Mouse (Mus musculus) ES-E14 (cell line): Measurements from ENCODE around the gene Prr7. TPM values are rescaled to one million over a fixed set of nuclear protein-coding genes. Genes with fewer than 3 reads are reported as not detected.

ENCODE experiments used
- DNase-seq: peaks from one replicate; pipeline ENCODE4 v3.0.0-alpha.2; 2013; ENCODE audit warnings: low read depth, low spot score
- H3K27ac ChIP-seq: 2 replicates; pipeline ENCODE4 v1.5.1; 2012; ENCODE audit warnings: low read depth, mild to moderate bottlenecking, low read length, moderate library complexity, mixed read lengths; ENCODE audit not compliant: poor library complexity, insufficient read depth, severe bottlenecking
- H3K36me3 ChIP-seq: 2 replicates; pipeline ENCODE4 v1.6.1; 2012; ENCODE audit warnings: mild to moderate bottlenecking, low read length, moderate library complexity, mixed read lengths; ENCODE audit not compliant: control insufficient read depth, poor library complexity, insufficient read depth, severe bottlenecking
- H3K4me1 ChIP-seq, 2 experiments: fragments of 150-350 bp in 1 of 2; sonication (generic) in 1 of 2; 2 replicates each; pipeline ENCODE4 v1.6.1; 2012; ENCODE audit warnings: low read length in 2 of 2, mild to moderate bottlenecking in 1 of 2, mixed read lengths in 1 of 2; ENCODE audit not compliant: control insufficient read depth in 2 of 2, insufficient read depth in 2 of 2, poor library complexity in 1 of 2
- H3K4me3 ChIP-seq, 2 experiments: fragments of 150-350 bp in 1 of 2; sonication (generic) in 1 of 2; 2 replicates each; pipeline ENCODE4 v1.5.1; 2012; ENCODE audit warnings: low read length in 2 of 2, low read depth in 1 of 2, mild to moderate bottlenecking in 1 of 2, mixed read lengths in 1 of 2; ENCODE audit not compliant: insufficient read depth in 1 of 2, poor library complexity in 1 of 2, severe bottlenecking in 1 of 2
- H3K9ac ChIP-seq: 2 replicates; pipeline ENCODE4 v1.6.1; 2012; ENCODE audit warnings: low read depth, mild to moderate bottlenecking, low read length, mixed read lengths; ENCODE audit not compliant: poor library complexity, insufficient read depth, severe bottlenecking
- H3K9me3 ChIP-seq: fragments of 150-350 bp; sonication (generic); 2 replicates; pipeline ENCODE4 v1.6.1; 2012; ENCODE audit warnings: low read depth, mild to moderate bottlenecking, low read length; ENCODE audit not compliant: control insufficient read depth, insufficient read depth
- CHD2 ChIP-seq: IDR thresholded peaks from 2 replicates; pipeline ENCODE4 v1.6.1; 2014; ENCODE audit warnings: mild to moderate bottlenecking, low read depth, low read length, inconsistent platforms
- HCFC1 ChIP-seq: IDR thresholded peaks from 2 replicates; pipeline ENCODE4 v1.6.1; 2012; ENCODE audit warnings: low read length, inconsistent platforms, borderline replicate concordance; ENCODE audit not compliant: insufficient read depth
- MAFK ChIP-seq: IDR thresholded peaks from 2 replicates; pipeline ENCODE4 v1.6.1; 2014; ENCODE audit warnings: mild to moderate bottlenecking, low read depth, low read length, inconsistent platforms; ENCODE audit not compliant: insufficient read depth
- ZC3H11A ChIP-seq: IDR thresholded peaks from 2 replicates; pipeline ENCODE4 v1.6.1; 2012; ENCODE audit warnings: low read depth, mild to moderate bottlenecking, inconsistent platforms, low read length, borderline replicate concordance
- ZNF384 ChIP-seq: IDR thresholded peaks from 2 replicates; pipeline ENCODE4 v1.6.1; 2012; ENCODE audit warnings: low read depth, low read length, inconsistent platforms
- in situ Hi-C, 2 experiments: fragments of 600-800 bp; cut with MboI; formaldehyde crosslinking; loops; one replicate each; pipeline ENCODE4 v1.15.1; 2025; ENCODE audit warnings: low sequenced_read_pairs in 2 of 2, inconsistent platforms in 1 of 2; ENCODE audit not compliant: unreplicated experiment in 2 of 2
- total RNA-seq: library from RNA; depleted of rRNA; stranded (reverse); fragments of 300-350 nt; gene quantifications from 2 replicates; pipeline ENCODE4 v1.2.3, GENCODE M21; 2012

Gene Prr7
- total RNA-seq, 1 experiment: 2.5 TPM

- Histone ChIP-seq H3K27ac (no peak overlapping the region), H3K36me3 (peaks cover 16% of the 10 kb centered on the region; the same call in 1 of the 2 replicates), H3K4me3 (no peak overlapping the region), H3K9ac (no peak overlapping the region), H3K9me3 (no peaks in the 10 kb centered on the region), H3K4me1 (peaks cover 1 to 24% of the 10 kb centered on the region in 2 experiments; a peak in 1 of 4 replicates)
- in situ Hi-C loops: no loop called here
- DNase-seq: no peak
- TF ChIP-seq CHD2: no peak
- no peak for TF ChIP-seq ZC3H11A
- TF ChIP-seq HCFC1: no peak
- no peak for TF ChIP-seq ZNF384
- TF ChIP-seq MAFK: no peak
Observed at GRCm38 (mm10) chr13:55494883-55495621, 31.0 kb downstream of the Prr7 start.

- no peak overlapping the region for H3K27ac ChIP-seq
- H3K9ac ChIP-seq: no peak overlapping the region
- H3K36me3 ChIP-seq: peaks cover 18% of the 10 kb centered on the region; the same call in 1 of the 2 replicates
- in situ Hi-C loops: no loop called here
- no peaks in the 10 kb centered on the region for H3K9me3 ChIP-seq
- H3K4me3 ChIP-seq: no peak overlapping the region
- no peak for DNase-seq
- peaks cover 1 to 26% of the 10 kb centered on the region in 2 experiments; a peak in 1 of 4 replicates for H3K4me1 ChIP-seq
- TF ChIP-seq HCFC1 (no peak), ZC3H11A (no peak), MAFK (no peak), CHD2 (no peak), ZNF384 (no peak)
Observed at GRCm38 (mm10) chr13:55495702-55496101, 31.6 kb downstream of the Prr7 start.

- no peaks in the 10 kb centered on the region for H3K9me3 ChIP-seq
- H3K4me1 ChIP-seq: peaks cover 1 to 27% of the 10 kb centered on the region in 2 experiments; a peak in 1 of 4 replicates
- H3K9ac ChIP-seq: no peak overlapping the region
- in situ Hi-C loops: no loop called here
- H3K36me3 ChIP-seq: peaks cover 20% of the 10 kb centered on the region; the same call in 1 of the 2 replicates
- no peak for TF ChIP-seq ZC3H11A
- TF ChIP-seq ZNF384: no peak
- TF ChIP-seq HCFC1: no peak
- TF ChIP-seq CHD2: no peak
- no peak for TF ChIP-seq MAFK
- H3K27ac ChIP-seq: no peak overlapping the region
- DNase-seq: no peak
- H3K4me3 ChIP-seq: no peak overlapping the region
Observed at GRCm38 (mm10) chr13:55496661-55497060, 32.6 kb downstream of the Prr7 start.

- DNase-seq: no peak
- TF ChIP-seq CHD2 (no peak), ZC3H11A (no peak), ZNF384 (no peak), HCFC1 (no peak), MAFK (no peak)
Observed at GRCm38 (mm10) chr13:55498906-55499305, 34.8 kb downstream of the Prr7 start.

More at GRCm38 (mm10) chr13:55498906-55499305, 34.8 kb downstream of the Prr7 start:
- H3K4me1 ChIP-seq: peaks cover 1 to 27% of the 10 kb centered on the region in 2 experiments; a peak in 1 of 4 replicates
- no peaks in the 10 kb centered on the region for H3K9me3 ChIP-seq
- H3K9ac ChIP-seq: no peak overlapping the region
- H3K4me3 ChIP-seq: no peak overlapping the region
- in situ Hi-C loops: no loop called here
- H3K36me3 ChIP-seq: peaks cover 34% of the 10 kb centered on the region
- no peak overlapping the region for H3K27ac ChIP-seq
